Mouse (Mus musculus): ENCODE data around the gene Axin1. TPM values are rescaled to one million over a fixed set of nuclear protein-coding genes. Genes with fewer than 3 reads are reported as not detected.

Axin1 gene
- total RNA-seq, 2 experiments from 2014 or later, result 17.0 to 19.7 TPM

- no peak for DNase-seq
Observed at GRCm38 (mm10) chr17:26239551-26239950, 101.1 kb downstream of the Axin1 start.

GRCm38 (mm10) chr17:26240120-26240790, 101.8 kb downstream of the Axin1 start:
- DNase-seq, result no peak

GRCm38 (mm10) chr17:26240990-26241389, 102.5 kb downstream of the Axin1 start:
- DNase-seq, result no peak

- DNase-seq, result peak; percentile 77 to 82
Observed at GRCm38 (mm10) chr17:26243471-26244100, 105.1 kb downstream of the Axin1 start.

GRCm38 (mm10) chr17:26244101-26244841, 105.8 kb downstream of the Axin1 start, which contains the start of gene Fam234a:
Gene Fam234a, minus strand, starts transcription at chr17:26244242.
- peak; percentile 96 to 97 for DNase-seq

Other genes starting within 250 kb of the Axin1 start
- gene Rab40c, start 219.0 kb upstream of the Axin1 start, total RNA-seq (2021), result 10 to 100 TPM; 14.5 to 15.3 TPM
- gene Pigq, start 193.8 kb upstream of the Axin1 start, total RNA-seq (2021), result 10 to 100 TPM; 37.8 to 43.4 TPM
- gene Nhlrc4, start 193.7 kb upstream of the Axin1 start, total RNA-seq (2021), result under 1 TPM in 1 of 2 experiments, not detected in 1; 0.21 TPM
- gene A930017K11Rik, start 186.1 kb upstream of the Axin1 start, total RNA-seq (2021), result under 1 TPM; 0.32 to 0.57 TPM
- 1 to 10 TPM; 6.1 to 8.5 TPM for gene Capn15, start 152.9 kb upstream of the Axin1 start, total RNA-seq (2021)
- gene Rab11fip3, start 69.1 kb upstream of the Axin1 start, total RNA-seq (2021), result 10 to 100 TPM; 30.6 to 30.7 TPM
- gene Decr2, start 48.4 kb upstream of the Axin1 start, total RNA-seq (2021), result 10 to 100 TPM; 11.9 to 12.8 TPM
- gene Nme4, start 43.1 kb upstream of the Axin1 start, total RNA-seq (2021), result 1 to 10 TPM; 4.7 to 5.1 TPM
- 1 to 10 TPM; 5.0 to 6.7 TPM for gene Tmem8, start 25.4 kb upstream of the Axin1 start, total RNA-seq (2021)
- gene Mrpl28, start 15.2 kb upstream of the Axin1 start, total RNA-seq (2021), result 100 to 1,000 TPM; 165 to 179 TPM
- not detected for gene Pdia2, start 60.4 kb downstream of the Axin1 start, total RNA-seq (2021)
- under 1 TPM; 0.15 to 0.77 TPM for gene Rgs11, start 64.3 kb downstream of the Axin1 start, total RNA-seq (2021)
- gene Arhgdig, start 69.1 kb downstream of the Axin1 start, total RNA-seq (2021), result 1 to 10 TPM in 1 of 2 experiments, under 1 TPM in 1; 0.95 to 1.2 TPM
- 100 to 1,000 TPM; 138 TPM for gene Fam234a, start 105.6 kb downstream of the Axin1 start, total RNA-seq (2021)
- 10 to 100 TPM; 12.2 to 16.6 TPM for gene Luc7l, start 114.2 kb downstream of the Axin1 start, total RNA-seq (2021)